Mouse (Mus musculus) thymus, postnatal 25 days (tissue): Measurements from ENCODE around the gene Tbc1d30.
A peak's percentile ranks its signal among the peaks of the same experiment; 100 is the strongest.

Source experiments
- DNase-seq: peaks from one replicate; pipeline ENCODE4 v3.0.0; 2022

The Tbc1d30 gene

DNA sequence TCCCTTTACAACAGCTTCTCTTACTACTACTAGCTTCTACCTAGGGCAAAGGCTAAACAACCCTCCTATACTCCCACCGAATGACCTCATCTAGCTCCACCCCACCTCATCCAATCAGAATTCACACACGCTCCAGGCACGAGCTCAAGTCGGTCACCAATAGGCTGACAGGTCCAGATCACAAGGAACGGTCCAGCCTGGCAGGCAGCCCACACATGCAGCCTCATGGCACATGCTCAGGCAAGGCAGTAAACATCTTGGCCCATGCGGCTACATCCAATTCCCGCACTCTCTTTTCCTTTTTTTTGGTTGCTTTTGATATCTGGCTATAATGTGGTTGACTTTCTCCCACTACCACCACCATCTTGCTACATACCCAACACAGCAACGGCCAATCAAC lies 88.9 kb downstream of the Tbc1d30 start:
- DNase-seq, result no peak

DNA sequence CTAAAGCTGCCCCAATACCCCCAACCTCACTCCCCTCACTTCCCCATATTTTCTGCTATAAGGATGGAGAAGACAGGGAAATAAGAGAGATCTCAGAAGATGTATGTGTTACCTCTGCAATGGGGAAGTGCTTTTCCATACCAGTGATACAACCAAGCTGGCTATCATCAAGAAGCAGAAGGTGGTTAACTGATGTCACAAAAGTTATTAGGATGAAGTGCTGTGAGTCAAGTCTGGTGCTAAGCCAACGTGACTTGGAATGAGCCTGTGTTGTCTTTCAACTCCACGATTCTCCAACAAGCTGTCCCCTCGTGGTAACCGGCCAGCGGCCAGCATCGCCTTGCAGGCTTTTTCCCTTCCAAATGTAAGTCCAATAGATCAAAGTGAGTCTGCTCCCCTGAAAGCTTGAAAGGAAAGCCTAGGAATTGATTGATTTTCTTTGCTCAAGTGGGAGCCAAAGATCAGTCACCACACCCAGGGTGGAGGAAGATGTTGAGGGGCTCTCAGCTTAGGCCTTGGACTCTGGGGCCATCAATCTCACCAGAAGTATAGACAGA lies 90.0 kb downstream of the Tbc1d30 start:
- no peak for DNase-seq

DNA sequence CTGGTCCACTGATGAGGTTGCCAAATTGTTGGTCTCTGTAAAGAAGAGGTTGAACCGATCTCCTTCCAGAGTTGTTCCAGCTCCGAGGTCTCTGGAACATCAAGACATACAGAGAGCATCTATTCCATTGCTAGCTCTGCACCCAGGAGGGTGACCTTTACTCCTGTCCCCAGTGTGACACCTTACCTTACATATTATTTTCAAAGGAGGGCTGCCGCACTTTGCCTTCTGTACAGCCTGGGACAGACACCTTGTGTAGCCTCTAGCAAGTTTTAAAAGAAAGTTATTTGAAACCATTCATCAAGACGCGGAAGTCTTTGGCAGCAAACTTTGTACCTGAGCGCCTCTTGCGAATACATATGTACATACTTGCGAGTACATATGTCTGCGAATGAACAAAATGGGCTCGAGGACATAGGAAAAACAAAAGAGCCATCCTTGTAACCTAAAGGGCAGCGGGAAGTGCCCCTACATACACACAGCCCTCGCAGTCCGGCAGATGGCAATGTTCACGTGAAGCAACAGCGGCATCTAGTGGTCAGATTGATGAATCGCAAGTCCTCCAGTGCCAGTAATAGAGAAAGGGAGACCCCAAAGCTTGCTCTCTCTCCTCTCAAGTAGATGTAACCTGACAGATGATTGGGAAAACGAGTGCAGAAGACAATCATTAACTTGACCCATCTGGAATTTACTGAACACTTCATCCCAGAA lies 94.8 kb downstream of the Tbc1d30 start:
- peak; percentile 70 for DNase-seq

DNA sequence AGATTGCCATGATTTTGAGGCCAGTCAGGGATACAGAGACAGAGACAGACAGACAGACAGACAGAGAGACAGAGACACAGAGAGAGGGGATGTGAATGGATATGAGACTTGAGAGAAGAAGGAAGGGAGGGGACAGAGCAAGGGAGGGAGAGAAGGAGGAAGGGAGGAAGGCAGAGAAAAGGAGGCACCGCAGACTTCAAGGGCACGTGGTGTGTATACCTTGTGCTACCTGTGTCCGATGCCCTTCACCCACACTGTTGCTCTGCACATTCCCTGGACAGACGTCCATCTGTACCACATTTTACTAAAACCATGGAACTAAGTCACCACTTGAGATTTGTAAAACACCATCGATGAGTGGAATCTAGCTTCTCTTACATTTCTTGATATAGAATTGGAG lies 95.6 kb downstream of the Tbc1d30 start:
- no peak for DNase-seq

DNA sequence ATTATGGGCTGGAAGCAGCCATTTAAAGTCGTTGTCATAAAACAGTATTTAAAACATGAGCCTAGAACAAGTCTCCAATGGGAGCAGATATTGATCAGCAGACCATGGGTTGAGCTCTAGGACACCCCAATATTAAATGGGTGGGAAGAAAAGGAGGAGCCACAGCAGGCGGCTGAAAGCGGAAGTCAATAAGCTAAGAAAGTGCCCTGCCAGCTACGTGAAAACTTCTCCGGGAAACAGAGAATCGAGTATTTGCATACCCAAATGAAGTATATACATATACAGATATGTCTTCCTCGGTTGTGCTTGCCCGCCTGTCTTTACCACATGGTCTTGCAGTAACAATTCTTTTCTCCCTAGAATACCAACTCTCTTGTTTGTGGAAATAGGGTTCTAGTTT lies 96.7 kb downstream of the Tbc1d30 start:
- DNase-seq, result no peak

DNA sequence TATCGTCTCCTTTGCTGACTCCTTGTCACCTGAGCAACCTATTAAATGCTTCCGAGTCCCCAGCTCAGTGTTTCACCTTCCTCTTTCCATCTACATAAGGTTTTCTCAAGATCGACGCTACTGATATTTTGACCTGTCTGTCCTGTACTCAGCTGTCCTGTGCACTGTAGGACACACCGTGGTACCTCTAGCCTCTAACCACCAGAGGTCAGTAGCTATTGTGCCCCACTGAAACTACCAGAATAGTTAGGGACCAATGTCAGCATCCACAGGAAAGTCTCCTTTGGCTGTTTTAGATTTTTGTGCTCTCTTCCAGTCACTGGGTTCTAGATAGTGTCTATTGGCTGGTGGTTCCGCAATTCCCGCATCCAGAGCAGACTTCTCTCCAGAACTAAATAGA lies 98.3 kb downstream of the Tbc1d30 start:
- DNase-seq, result no peak

DNA sequence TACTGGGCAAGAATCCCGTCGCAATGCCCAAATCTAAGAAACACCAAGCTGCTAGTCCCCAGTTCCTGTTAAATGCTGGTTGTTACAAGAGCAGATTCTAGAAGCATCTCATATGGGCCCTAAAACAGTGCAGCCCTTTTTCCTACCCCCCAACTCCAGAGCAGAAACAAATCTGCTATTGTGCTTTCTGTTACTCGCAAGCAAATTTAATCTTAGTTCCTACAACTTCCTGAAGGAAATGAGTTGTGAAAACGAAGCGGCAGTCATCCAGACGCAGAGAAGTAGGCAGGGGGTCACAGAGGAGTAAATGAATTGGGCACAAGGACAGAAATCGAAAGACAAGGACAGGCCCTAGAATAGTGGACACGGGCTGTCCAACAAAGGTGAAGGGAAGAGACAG lies 99.9 kb downstream of the Tbc1d30 start:
- DNase-seq, result no peak

DNA sequence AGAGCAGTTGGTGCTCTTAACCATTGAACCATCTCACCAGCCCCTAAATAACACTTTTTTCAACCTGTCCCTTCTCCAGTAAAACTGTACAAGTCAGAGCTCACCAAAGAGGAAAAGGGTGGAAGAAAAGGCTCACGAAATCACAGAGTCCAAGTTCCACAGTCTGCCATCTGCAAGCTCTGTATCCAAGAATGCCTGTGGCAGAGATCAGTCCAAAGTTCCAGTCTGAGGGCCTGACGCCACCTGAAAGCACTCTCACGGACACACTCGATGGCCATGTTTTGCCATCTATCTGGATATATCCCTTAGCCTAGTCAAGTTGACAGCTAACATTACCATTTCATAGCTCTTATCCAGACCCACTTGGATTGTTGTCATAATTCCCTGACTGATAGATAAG lies 101.3 kb downstream of the Tbc1d30 start:
- DNase-seq, result no peak

DNA sequence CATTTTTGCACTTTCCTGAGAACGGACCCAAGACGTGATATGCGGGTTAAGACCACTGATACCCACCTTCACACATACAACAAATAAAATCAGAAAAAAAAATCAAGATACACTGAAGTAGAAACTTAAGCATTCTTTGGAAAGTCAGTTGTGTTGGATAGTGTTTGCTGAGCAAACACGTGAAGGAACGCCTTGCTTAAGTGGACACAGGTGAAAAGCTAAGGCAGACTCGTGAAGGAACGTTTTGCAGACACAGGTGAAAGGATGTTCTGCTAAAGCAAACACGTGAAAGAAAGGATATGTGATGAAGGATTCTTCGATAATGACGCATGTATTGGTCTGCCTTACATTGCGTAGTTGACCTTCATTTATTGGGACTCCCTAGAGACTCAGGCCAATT lies 103.5 kb downstream of the Tbc1d30 start:
- no peak for DNase-seq

DNA sequence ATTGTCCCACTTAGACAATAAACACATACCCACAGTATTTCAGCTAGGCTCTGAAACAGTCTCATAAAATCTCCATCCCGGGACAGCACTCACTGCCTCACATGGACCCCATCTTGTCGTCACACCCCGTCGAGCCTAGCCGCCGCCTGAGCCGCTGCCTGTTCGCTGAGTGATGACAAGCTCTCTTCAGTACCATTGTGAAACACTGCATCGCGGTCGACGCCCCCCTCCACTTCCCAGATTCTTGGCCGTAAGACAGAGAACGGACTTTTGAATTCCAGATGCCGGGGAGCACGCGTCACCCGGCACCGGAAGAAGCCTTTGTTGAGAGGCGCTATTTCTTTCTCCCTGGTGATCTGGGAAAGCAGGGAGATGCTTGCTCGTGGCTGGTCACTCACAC lies 104.1 kb downstream of the Tbc1d30 start:
- no peak for DNase-seq

DNA sequence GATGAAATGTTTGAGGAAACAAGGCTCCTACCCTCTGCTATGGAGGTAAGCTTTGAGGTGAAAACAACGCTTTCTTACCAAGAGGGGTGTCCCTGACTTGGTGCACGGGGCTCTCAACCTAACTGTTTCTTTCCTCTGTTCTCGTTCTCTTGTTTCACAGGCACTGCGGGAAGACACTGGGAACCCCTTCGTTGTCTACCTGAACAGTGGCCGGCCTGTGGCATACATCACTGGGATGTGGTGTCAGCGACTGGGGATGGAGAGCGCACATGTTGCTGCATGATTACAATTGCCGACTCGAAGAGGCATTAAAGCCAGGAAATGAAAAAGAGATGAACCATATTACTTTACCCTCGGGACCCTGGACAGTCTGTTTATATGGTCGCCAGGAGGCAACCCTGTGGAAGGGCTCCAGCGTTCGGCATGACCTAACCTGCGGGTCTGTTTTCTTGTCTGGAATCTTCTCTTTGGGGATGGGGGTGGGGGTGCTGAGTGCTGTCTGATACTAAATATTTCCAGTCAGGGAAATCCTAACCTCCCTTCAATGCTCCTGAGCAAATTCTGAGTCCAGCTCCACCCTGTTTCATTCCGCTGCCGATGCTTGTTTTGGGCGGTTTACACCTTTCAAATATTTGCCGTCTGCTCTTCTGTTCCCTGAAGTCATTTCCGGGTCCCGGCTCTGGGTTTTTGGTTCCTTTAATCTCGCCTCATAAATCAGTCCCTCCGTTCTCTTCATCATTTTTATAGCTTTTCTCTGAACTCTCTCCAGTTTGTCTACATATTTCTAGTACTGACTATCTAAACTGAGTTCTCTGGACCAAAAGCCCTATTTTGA lies 107.5 kb downstream of the Tbc1d30 start:
- DNase-seq, result no peak

DNA sequence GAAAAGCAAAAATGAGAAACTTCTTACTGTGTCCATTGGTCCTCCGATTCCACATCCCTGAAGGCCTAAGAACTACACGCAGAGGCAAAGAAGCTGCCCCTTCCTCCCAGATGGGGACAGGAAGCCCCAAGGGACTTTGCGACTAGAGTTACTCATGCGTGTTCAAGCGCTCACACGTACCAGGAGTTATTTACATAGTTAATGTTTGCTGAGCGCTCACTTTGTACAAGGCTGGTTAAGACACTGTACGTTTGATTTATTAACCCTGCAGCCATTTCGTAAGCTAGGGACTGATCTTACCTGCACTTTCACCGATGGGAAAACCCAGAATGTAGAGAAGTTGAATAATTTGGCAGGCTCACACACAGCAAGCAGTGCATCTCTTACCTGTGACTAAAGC lies 108.5 kb downstream of the Tbc1d30 start:
- no peak for DNase-seq

DNA sequence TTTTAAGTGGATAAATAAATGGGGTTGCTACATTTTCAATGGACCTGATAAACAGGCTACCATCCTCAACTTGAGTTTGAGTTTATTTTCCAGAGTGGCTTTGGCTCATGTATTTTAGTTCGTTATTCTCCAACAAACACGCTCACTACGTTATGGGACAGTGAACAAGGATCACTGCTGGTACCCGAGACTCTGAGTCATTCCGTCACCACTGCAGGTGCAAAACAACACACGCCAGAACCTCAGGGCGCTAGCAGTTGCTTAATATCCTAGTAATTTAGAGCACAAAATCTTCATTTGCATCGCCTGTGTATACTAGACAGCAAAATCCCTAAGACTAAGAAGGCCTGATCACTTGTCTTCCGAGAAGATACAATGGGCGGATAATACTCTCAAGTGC lies 112.0 kb downstream of the Tbc1d30 start:
- DNase-seq, result no peak

DNA sequence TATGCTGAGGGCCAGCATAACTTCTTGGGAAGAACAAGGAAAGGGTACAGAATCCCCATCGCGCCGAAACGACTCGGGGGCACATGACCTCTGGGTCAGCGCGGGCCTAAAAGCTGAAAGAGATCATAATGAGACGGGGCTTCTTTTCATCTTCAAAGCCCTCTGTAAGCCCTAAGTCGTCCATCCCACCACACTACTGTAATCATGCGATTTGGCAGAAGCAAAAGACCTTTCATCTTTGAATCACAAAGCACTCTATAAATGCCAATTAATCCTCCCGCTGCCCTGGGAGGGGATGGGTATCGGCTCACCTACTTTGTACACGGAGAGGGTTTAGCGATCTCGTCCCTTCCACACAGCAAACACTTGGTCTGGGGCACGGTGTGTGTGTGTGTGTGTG lies 112.5 kb downstream of the Tbc1d30 start:
- DNase-seq, result no peak

DNA sequence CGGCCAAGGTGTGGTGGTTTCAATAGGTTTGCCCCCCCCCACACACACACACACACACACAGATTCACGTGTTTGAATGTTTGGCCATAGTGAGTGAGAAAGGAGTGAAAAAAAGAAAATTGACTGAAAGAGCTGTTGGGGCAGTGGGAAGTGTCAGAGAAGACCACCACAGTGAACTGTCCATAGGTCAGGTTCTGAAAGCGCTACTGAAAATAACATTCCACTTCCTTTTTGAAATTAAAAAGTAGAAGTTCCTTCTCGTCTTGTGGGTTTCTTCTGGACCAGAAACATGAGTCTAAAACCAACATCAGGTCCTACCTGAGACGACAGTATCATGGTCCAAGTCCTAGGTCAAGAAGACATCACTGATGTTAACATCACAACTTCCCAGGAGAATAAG lies 113.7 kb downstream of the Tbc1d30 start:
- DNase-seq, result no peak

DNA sequence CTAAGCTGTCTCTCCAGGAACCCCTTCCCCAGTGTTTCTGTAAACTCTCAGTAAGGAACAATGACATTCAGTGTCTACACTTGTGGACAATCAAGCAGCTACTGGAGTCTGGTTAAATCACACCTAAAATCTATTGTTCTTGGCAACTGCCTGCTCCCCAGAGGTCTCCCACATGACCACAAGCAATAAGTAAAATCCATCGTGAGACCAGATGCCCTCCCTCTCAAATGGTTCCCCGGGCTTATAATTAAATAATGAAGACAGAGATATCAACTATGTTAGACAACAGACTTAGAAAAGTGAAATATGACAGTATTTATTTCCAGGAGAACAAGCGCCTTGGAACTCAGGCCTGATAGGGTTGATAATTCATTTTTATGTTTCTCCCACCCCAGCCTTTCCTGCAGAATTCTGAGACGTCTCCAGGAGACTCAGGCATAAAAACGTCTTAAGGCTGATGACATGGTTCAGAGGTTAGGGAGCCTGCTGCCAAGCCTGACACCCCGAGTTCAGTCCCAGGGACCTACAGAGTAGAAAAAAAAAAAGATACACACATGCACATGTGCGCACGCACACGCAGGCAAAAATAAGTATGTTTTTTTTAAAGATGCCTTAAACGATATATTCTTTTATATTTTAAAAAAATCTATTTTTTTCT lies 115.8 kb downstream of the Tbc1d30 start:
- DNase-seq, result no peak

DNA sequence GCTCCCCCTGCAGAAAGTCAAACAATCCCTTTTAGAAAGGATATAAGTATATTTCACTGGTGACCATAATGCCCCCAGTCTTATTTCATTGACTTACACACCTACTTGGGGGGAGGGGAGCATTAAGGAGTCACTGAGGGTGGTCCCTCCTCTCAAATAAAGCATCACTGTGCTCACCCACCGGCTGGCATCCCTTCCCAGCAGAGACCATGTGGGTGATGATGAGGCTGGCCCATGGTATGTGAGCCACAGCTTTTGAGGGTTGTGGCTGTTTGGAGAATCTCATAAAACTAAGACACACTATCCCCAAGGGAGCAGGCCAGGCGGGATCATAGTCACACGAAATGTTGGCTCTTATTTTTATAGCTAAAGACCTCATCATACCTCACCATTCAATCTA lies 116.6 kb downstream of the Tbc1d30 start:
- no peak for DNase-seq

DNA sequence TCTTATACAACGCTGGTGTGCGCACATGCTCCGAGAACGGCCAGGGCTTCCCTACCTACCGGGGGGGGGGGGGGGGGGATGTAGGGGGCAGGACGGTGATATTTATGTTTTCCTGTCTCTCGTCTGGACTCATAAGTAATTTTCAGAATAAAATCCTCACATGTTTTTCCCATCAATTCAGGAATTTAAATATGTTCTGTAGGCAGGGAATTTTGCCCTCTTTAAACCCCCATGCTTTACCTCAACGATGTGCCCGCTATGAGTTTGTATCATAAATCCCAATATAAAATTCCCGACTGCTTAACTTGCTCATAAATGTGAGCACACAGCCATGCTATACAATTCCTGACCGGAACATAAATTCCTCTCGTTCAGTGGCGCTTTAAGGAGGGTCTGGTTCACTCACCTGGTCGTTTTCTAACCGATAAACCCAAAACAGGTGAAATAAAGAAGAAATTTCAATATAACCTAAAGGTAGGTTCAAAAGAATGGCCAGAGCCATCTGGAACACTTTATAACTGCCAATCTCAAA lies 122.6 kb downstream of the Tbc1d30 start:
- DNase-seq, result no peak

DNA sequence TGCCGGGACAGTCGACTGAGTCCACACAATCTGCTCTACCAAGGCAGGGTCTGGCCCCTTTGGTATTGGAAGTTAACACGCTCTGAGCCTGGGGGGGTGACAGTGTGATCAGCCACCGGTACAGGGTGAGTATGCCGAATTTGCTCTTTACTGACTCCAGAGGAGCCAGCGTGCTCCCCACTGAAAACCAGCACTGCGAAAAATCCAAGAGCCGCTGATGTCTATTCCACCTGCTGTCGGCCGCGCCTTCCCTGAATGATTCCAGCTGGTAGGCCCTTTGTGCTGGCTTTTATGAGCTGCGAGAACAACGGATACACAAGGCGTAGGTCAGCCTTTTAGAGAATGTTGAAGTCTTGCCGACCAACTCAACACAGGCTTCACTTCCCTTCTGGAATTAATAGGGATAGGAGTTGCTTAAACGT lies 123.1 kb downstream of the Tbc1d30 start:
- DNase-seq, result no peak

DNA sequence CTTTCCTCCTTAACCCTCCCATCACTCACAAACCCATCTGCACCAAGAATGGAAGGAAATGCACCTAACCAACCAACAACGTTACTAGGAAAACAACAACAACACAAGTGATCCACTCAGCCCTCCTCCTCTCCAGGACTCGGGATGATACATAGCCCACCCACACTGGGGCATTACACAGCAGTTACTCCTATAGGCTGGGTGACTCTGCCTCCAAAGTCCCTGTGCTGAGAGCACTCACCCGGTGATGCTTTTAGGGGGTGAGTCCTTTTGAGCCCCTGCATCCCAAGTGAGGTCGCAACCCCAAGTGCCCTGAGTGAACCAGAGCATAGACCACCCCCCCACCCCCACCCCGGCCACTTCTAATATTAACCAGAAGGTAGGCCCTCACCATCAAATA lies 123.7 kb downstream of the Tbc1d30 start:
- no peak for DNase-seq

DNA sequence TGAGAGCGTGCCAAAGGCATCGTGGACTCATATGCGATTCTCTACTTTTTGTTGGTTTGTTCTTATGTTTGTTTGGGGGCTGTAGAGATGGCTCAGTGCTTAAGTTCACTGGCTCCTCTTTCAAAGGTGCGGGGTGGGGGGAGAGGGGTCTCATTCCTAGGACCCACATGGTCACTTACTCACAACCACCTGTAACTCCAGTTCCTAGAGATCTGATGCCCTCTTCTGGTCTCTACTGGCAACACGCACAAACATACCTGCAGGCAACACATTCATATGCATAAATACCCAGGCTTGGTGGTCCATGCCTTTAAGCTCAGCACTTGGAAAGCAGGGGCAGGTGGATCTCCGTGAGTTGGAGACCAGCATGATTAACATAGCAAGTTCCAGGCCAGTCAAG lies 125.4 kb downstream of the Tbc1d30 start:
- no peak for DNase-seq

DNA sequence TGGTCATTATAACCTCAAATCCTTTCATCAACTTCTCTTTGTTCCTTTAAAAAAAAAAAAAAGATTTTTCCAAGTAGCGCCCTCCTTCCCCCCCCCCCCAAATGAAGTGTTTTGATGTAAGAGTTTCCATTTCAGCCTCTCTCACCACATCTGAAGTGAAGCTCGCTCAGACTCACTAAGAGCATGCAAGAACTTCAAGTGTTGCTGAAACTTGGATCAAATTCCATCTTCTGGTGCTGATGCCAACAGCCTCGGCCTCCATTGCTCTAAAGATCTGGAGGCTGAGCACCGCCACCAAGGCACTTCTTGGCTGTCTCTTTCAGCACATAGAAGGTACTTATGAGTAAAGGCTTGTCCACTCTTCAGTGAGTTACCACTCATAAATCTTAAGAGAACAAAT lies 128.2 kb downstream of the Tbc1d30 start:
- DNase-seq, result no peak

DNA sequence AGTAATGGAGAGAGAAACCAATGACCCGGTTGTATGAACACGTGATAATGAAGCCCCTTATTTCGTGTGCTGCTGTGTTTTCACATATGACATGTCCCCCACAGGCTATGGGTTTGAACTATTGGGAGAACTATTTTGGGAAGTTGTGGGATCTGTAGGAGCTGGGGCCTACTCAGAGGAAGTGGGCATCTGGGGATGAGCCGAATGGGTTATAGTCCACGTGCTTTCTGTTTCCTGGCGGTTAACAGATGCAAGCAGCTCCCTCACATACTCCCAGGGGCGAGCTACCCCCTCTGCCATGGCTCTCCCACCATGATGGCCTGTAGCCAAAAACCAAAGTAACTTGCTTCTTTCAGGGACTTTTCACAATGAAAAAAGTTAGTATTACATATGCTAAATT lies 132.5 kb downstream of the Tbc1d30 start:
- no peak for DNase-seq

DNA sequence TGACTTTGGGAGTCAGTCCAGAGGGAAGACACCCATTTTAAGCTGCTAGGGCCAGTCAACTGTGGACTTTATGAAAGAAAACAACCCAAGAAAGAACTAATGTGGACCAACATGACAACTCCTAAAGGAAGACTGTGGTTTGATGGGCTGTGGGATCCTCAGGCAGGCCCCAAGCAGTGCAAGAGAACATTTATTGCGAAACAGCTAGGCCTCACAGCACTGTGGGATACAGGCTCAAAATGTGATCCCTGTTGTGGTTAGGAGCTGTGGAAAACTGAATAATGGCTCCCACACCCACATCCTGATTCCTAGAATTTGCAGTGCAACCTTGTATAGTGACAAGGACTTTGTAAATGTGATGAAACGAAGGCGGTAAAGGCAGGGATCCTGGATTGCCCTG lies 134.3 kb downstream of the Tbc1d30 start:
- DNase-seq, result no peak
